Mouse (Mus musculus) neural tube, embryonic 11.5 days (tissue): ENCODE measurements around the gene Gfm2. TPM values are rescaled to one million over a fixed set of nuclear protein-coding genes. Genes with fewer than 3 reads are reported as not detected.
"Not testable (repeated sequence)": the region's sequence is repeated elsewhere in the genome, so short reads cannot be mapped to it uniquely, and the experiment has no call there.

Experiments used
- ATAC-seq: fragments of 200-750 bp; cut with Nextera tagmentation; 2 replicates; pipeline ENCODE4 v1.8.0; 2017; ENCODE audit warnings: moderate number of reproducible peaks, mild to moderate bottlenecking, moderate TSS enrichment, moderate library complexity; ENCODE audit not compliant: insufficient read depth, low FRiP score, low TSS enrichment
- DNase-seq: peaks from one replicate; pipeline ENCODE4 v3.0.0-alpha.2; 2015; ENCODE audit warnings: low spot score
- H3K27ac ChIP-seq: fragments of 300-500 bp; sonication (generic); 2 replicates; pipeline ENCODE4 v1.5.1; 2014; ENCODE audit warnings: low read depth, mild to moderate bottlenecking, low read length
- H3K27me3 ChIP-seq: fragments of 300-500 bp; sonication (generic); 2 replicates; pipeline ENCODE4 v1.6.1; 2014; ENCODE audit warnings: mild to moderate bottlenecking, low read length, mixed read lengths; ENCODE audit not compliant: control insufficient read depth, insufficient read depth
- H3K36me3 ChIP-seq: fragments of 300-500 bp; sonication (generic); 2 replicates; pipeline ENCODE4 v1.6.1; 2014; ENCODE audit warnings: mild to moderate bottlenecking, low read length, moderate library complexity, mixed read lengths; ENCODE audit not compliant: control insufficient read depth, insufficient read depth
- H3K4me1 ChIP-seq: fragments of 300-500 bp; sonication (generic); 2 replicates; pipeline ENCODE4 v1.6.1; 2014; ENCODE audit warnings: low read length, mixed read lengths; ENCODE audit not compliant: control insufficient read depth, insufficient read depth
- H3K4me2 ChIP-seq: fragments of 300-500 bp; sonication (generic); 2 replicates; pipeline ENCODE4 v1.6.1; 2014; ENCODE audit warnings: low read depth, mild to moderate bottlenecking, moderate library complexity
- H3K4me3 ChIP-seq: fragments of 300-500 bp; sonication (generic); 2 replicates; pipeline ENCODE4 v1.5.1; 2014; ENCODE audit warnings: low read depth, low read length
- H3K9ac ChIP-seq: fragments of 300-500 bp; sonication (generic); 2 replicates; pipeline ENCODE4 v1.6.1; 2014; ENCODE audit warnings: mild to moderate bottlenecking, low read length
- H3K9me3 ChIP-seq: fragments of 300-500 bp; sonication (generic); 2 replicates; pipeline ENCODE4 v1.6.1; 2016; ENCODE audit warnings: low read length; ENCODE audit not compliant: control insufficient read depth
- WGBS: fragments of 180-500 bp; shearing (Covaris S2); extraction: QIAGEN DNeasy Blood & Tissue Kit; methylation state at CpG from one replicate; pipeline ENCODE4 v1.1.7; 2014; 5-methylcytosine and 5-hydroxymethylcytosine counted together
- polyA plus RNA-seq: library from polyadenylated mRNA; unstranded; fragments of >200 nt; fragmentation: Nextera tagmentation; extraction: Ambion mirVana; gene quantifications from 2 replicates; pipeline ENCODE4 v1.2.1, GENCODE M21; 2014

Gfm2 gene
- polyA plus RNA-seq, 1 experiment from 2014 or later: 39.6 TPM

- not testable (repeated sequence) for DNase-seq, H3K27ac ChIP-seq, H3K9me3 ChIP-seq, H3K4me1 ChIP-seq, H3K4me3 ChIP-seq, H3K27me3 ChIP-seq, H3K4me2 ChIP-seq, H3K36me3 ChIP-seq, H3K9ac ChIP-seq, ATAC-seq
- WGBS: 87% methylated on average over 2 of the region's 4 CpGs
Measured at GRCm38 (mm10) chr13:97129654-97130053, 8.1 kb upstream of the Gfm2 start.

DNA sequence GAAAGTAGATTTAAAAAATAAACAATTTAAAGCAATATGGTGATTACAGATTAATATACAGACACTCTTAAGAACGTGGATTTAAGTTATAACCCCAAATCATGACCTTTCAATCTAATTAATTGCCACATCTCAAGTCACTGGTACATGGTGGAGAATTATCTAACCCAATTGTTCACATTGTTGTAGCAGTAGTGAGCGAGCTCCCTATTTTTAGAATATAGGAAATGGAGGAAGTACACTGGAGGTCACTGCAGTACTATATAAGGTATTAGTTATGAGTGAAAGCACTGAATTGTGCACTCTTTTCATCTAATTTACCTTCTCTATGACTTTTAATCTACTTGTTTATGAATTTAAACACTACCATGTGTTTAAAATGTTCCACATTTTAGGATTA, 7.3 kb upstream of the Gfm2 start:
- not testable (repeated sequence) for H3K4me2 ChIP-seq, H3K4me3 ChIP-seq, H3K27ac ChIP-seq, H3K27me3 ChIP-seq, H3K36me3 ChIP-seq, ATAC-seq, H3K9ac ChIP-seq, DNase-seq, H3K4me1 ChIP-seq, H3K9me3 ChIP-seq
- WGBS: no CpG with 5 or more reads among the region's 2 CpGs

DNA sequence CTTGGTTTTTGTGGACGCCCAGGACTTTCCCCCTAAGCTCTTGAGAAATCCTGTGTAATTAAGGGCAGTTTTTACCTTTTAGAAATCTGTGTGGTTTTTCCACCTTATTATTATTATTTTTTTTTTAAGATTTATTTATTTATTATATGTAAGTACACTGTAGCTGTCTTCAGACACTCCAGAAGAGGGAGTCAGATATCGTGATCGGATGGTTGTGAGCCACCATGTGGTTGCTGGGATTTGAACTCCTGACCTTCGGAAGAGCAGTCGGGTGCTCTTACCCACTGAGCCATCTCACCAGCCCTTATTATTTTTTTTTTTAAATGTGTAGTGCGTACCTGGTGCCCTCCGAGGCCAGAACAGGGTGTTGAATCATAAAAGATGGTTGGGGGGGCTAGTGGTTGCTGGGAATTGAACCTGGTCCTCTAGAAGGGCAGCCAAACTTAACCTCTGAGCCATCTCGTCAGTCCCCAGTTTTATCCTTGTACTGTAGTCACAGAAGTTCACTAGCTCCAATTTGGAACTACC, 731 bp downstream of the Gfm2 start:
- peak; percentile 14; the same call in 1 of the 2 replicates for ATAC-seq
- H3K36me3 ChIP-seq, H3K27ac ChIP-seq: not testable (repeated sequence)

DNA sequence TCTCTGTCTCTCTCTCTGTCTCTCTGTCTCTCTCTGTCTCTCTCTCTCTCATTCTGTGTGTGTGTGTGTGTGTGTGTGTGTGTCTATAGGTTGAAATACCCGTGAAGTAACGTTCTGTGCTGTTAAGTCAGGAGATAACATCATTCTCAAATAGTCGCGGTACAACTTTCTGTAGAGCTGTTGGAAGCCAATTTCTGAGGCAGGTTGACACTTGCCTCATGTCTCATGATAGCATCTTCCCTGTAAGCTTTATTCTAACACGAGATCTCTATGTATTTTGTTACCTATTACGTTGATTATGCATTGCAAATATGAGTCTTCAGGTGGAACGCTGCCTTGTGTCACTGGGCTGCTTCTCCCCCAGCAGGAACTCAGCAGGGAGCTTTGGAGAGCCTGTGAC, 4.6 kb downstream of the Gfm2 start:
- Histone ChIP-seq H3K27ac (no peak overlapping the region), H3K9ac (no peak overlapping the region)

More for the DNA sequence above, 731 bp downstream of the Gfm2 start:
- Histone ChIP-seq H3K4me3 (peak overlapping the region; percentile 92), H3K9ac (peak overlapping the region; percentile 92), H3K4me2 (peak overlapping the region; percentile 43)
- WGBS: 35% methylated on average over 8 of the region's 8 CpGs
- H3K9me3 ChIP-seq, DNase-seq, H3K27me3 ChIP-seq, H3K4me1 ChIP-seq: not testable (repeated sequence)

GRCm38 (mm10) chr13:97145834-97146233, 8.1 kb downstream of the Gfm2 start:
- Histone ChIP-seq H3K9ac (no peak overlapping the region), H3K4me1 (no peaks in the 10 kb centered on the region), H3K36me3 (no peaks in the 10 kb centered on the region), H3K4me3 (no peak overlapping the region), H3K27me3 (no peaks in the 10 kb centered on the region), H3K4me2 (no peak overlapping the region), H3K27ac (no peak overlapping the region), H3K9me3 (no peaks in the 10 kb centered on the region)
- ATAC-seq: no peak
- WGBS: 66% methylated on average over 4 of the region's 4 CpGs
- peak; percentile 51 for DNase-seq

More for the DNA sequence above, 4.6 kb downstream of the Gfm2 start:
- H3K4me1 ChIP-seq: 0 out of 2 replicates have a peak, but pooled peaks cover 2% of the 10 kb centered on the region
- H3K4me3 ChIP-seq: no peak overlapping the region
- no peaks in the 10 kb centered on the region for H3K36me3 ChIP-seq
- WGBS: 89% methylated on average over 7 of the region's 7 CpGs
- ATAC-seq (no peak), DNase-seq (no peak)
- no peaks in the 10 kb centered on the region for H3K27me3 ChIP-seq
- H3K4me2 ChIP-seq: no peak overlapping the region
- H3K9me3 ChIP-seq: no peaks in the 10 kb centered on the region

DNA sequence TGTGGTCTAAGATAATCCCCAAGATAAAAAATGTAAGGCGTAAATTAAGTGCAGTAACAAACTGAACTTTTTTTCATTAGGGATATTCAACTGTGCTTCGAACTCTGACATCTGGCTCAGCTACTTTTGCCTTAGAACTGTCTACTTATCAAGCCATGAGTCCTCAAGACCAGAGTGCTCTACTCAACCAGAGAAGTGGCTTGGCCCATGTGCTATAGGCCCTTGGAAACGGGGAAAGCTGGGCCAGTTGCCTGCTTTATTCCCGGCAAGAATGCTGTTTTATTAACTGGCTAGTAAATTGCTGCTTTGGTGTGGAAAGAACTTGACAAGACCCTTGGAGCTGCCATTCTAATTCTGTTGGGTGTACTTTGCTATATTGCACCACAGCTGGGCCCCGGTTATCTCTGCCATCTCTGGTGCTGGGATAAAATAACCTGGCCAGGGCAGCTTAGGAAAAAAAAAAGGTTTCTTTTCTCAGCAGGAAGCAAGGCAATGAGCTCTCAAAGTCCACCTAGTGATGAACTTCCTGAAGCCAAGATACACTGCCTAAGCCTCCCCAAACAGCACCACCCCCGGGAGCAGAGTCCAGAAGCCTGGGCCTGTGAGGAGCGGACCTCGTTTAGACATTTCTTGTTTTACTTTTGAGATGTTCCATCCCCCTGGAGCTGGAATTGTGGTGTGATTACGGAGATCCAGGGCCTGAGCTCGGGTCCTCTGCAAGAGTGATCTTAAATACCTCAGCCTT, 38.0 kb downstream of the Gfm2 start:
- Histone ChIP-seq H3K27me3 (no peaks in the 10 kb centered on the region), H3K4me2 (no peak overlapping the region), H3K4me1 (no peaks in the 10 kb centered on the region), H3K27ac (no peak overlapping the region), H3K36me3 (peaks cover 13% of the 10 kb centered on the region), H3K9me3 (no peaks in the 10 kb centered on the region), H3K9ac (no peak overlapping the region), H3K4me3 (no peak overlapping the region)
- ATAC-seq (no peak), DNase-seq (no peak)
- 84% methylated on average over 10 of the region's 10 CpGs for WGBS

GRCm38 (mm10) chr13:97176731-97177130, 39.0 kb downstream of the Gfm2 start:
- Histone ChIP-seq H3K36me3 (peaks cover 13% of the 10 kb centered on the region), H3K4me3 (no peak overlapping the region), H3K9me3 (no peaks in the 10 kb centered on the region), H3K27ac (no peak overlapping the region), H3K4me1 (no peaks in the 10 kb centered on the region), H3K27me3 (no peaks in the 10 kb centered on the region), H3K9ac (no peak overlapping the region), H3K4me2 (no peak overlapping the region)
- DNase-seq: no peak
- ATAC-seq: no peak
- WGBS: 89% methylated on average over 5 of the region's 5 CpGs

GRCm38 (mm10) chr13:97178943-97179342, 41.2 kb downstream of the Gfm2 start:
- no peaks in the 10 kb centered on the region for H3K4me1 ChIP-seq
- ATAC-seq (no peak), DNase-seq (no peak)
- H3K27ac ChIP-seq: no peak overlapping the region
- peaks cover 3% of the 10 kb centered on the region; the same call in 1 of the 2 replicates for H3K36me3 ChIP-seq
- H3K27me3 ChIP-seq: no peaks in the 10 kb centered on the region
- no peak overlapping the region for H3K9ac ChIP-seq
- 80% methylated on average over 7 of the region's 7 CpGs for WGBS
- H3K9me3 ChIP-seq: no peaks in the 10 kb centered on the region
- H3K4me3 ChIP-seq: no peak overlapping the region
- H3K4me2 ChIP-seq: no peak overlapping the region
